Mouse (Mus musculus) CH12.LX (cell line): ENCODE results near the gene Smad6. TPM values are rescaled to one million over a fixed set of nuclear protein-coding genes. Genes with fewer than 3 reads are reported as not detected.

ENCODE experiments used
- DNase-seq: peaks from one replicate; pipeline ENCODE4 v3.0.0-alpha.2; 2013; ENCODE audit errors: extremely low read depth
- H3K27ac ChIP-seq: 2 replicates; pipeline ENCODE4 v1.5.1; 2012; ENCODE audit warnings: low read depth, mild to moderate bottlenecking, control low read depth, moderate library complexity; ENCODE audit not compliant: insufficient read depth
- H3K27me3 ChIP-seq: replicated peaks from 2 replicates; pipeline ENCODE3; 2012; ENCODE audit warnings: inconsistent platforms
- H3K36me3 ChIP-seq, 2 experiments: replicated peaks in 1 of 2; 2 replicates each; pipeline versions ENCODE3 to v1.6.1; 2012; ENCODE audit warnings: inconsistent platforms in 1 of 2, low read length in 1 of 2, mild to moderate bottlenecking in 1 of 2, mixed read lengths in 1 of 2, moderate library complexity in 1 of 2; ENCODE audit not compliant: control insufficient read depth in 1 of 2, insufficient read depth in 1 of 2
- H3K4me1 ChIP-seq, 2 experiments: 2 replicates each; pipeline ENCODE4 v1.6.1; 2012; ENCODE audit warnings: inconsistent platforms in 1 of 2, moderate library complexity in 1 of 2; ENCODE audit not compliant: insufficient read depth in 2 of 2, control insufficient read depth in 1 of 2
- H3K4me2 ChIP-seq: 2 replicates; pipeline ENCODE4 v1.6.1; 2012; ENCODE audit warnings: low read depth, mild to moderate bottlenecking, control low read depth; ENCODE audit not compliant: poor library complexity, insufficient read depth, severe bottlenecking
- H3K4me3 ChIP-seq, 3 experiments: fragments of 150-350 bp in 1 of 3; sonication (generic) in 1 of 3; replicated peaks in 1 of 3; 2 replicates each; pipeline versions ENCODE3 to v1.5.1; 2011 to 2012; ENCODE audit warnings: low read depth in 2 of 3, low read length in 2 of 3, mild to moderate bottlenecking in 2 of 3, moderate library complexity in 2 of 3, control low read depth in 1 of 3, improper control_type of control experiment in 1 of 3, inconsistent platforms in 1 of 3, mixed read lengths in 1 of 3; ENCODE audit not compliant: poor library complexity in 1 of 3
- H3K79me2 ChIP-seq: replicated peaks from 2 replicates; pipeline ENCODE4 v1.6.1; 2012; ENCODE audit warnings: mild to moderate bottlenecking, moderate library complexity; ENCODE audit not compliant: control insufficient read depth, poor library complexity, insufficient read depth, severe bottlenecking; ENCODE audit errors: extremely low read depth
- H3K9ac ChIP-seq: 2 replicates; pipeline ENCODE4 v1.6.1; 2012; ENCODE audit warnings: low read depth, mild to moderate bottlenecking, control low read depth, moderate library complexity; ENCODE audit not compliant: insufficient read depth
- H3K9me3 ChIP-seq: replicated peaks from 2 replicates; pipeline ENCODE3; 2012; ENCODE audit warnings: low read length, inconsistent platforms, mixed read lengths
- BHLHE40 ChIP-seq: IDR thresholded peaks from 2 replicates; pipeline ENCODE4 v1.6.1; 2011; ENCODE audit warnings: mild to moderate bottlenecking, low read depth, low read length, improper control_type of control experiment
- CHD2 ChIP-seq: IDR thresholded peaks from 2 replicates; pipeline ENCODE4 v1.6.1; 2011; ENCODE audit warnings: low read length, improper control_type of control experiment
- ELF1 ChIP-seq: IDR thresholded peaks from 2 replicates; pipeline ENCODE4 v1.6.1; 2014; ENCODE audit warnings: low read depth, mild to moderate bottlenecking, inconsistent platforms, low read length, improper control_type of control experiment
- EP300 ChIP-seq: IDR thresholded peaks from 2 replicates; pipeline ENCODE4 v1.6.1; 2011; ENCODE audit warnings: low read length, improper control_type of control experiment
- GABPA ChIP-seq: IDR thresholded peaks from 2 replicates; pipeline ENCODE4 v1.6.1; 2012; ENCODE audit warnings: low read depth, low read length, improper control_type of control experiment, inconsistent platforms; ENCODE audit not compliant: insufficient replicate concordance
- HCFC1 ChIP-seq: IDR thresholded peaks from 2 replicates; pipeline ENCODE4 v1.6.1; 2012; ENCODE audit warnings: low read depth, mild to moderate bottlenecking, inconsistent platforms, low read length, improper control_type of control experiment
- IRF4 ChIP-seq: IDR thresholded peaks from 2 replicates; pipeline ENCODE4 v1.6.1; 2014; ENCODE audit warnings: low read depth, mild to moderate bottlenecking, inconsistent platforms, low read length, improper control_type of control experiment
- MAFK ChIP-seq: IDR thresholded peaks from 2 replicates; pipeline ENCODE4 v1.6.1; 2011; ENCODE audit warnings: low read length, improper control_type of control experiment; ENCODE audit not compliant: insufficient replicate concordance
- MAZ ChIP-seq: IDR thresholded peaks from 2 replicates; pipeline ENCODE4 v1.6.1; 2012; ENCODE audit warnings: low read depth, mild to moderate bottlenecking, inconsistent platforms, low read length, improper control_type of control experiment, moderate library complexity
- MEF2A ChIP-seq: IDR thresholded peaks from 2 replicates; pipeline ENCODE4 v1.6.1; 2014; ENCODE audit warnings: low read depth, mild to moderate bottlenecking, inconsistent platforms, low read length, improper control_type of control experiment, borderline replicate concordance
- MYC ChIP-seq: IDR thresholded peaks from 2 replicates; pipeline ENCODE4 v1.6.1; 2011; ENCODE audit warnings: low read depth, mild to moderate bottlenecking, improper control_type of control experiment, low read length
- NRF1 ChIP-seq: IDR thresholded peaks from 2 replicates; pipeline ENCODE4 v1.6.1; 2014; ENCODE audit warnings: low read depth, mild to moderate bottlenecking, inconsistent platforms, low read length, improper control_type of control experiment, moderate library complexity
- RAD21 ChIP-seq: IDR thresholded peaks from 2 replicates; pipeline ENCODE4 v1.6.1; 2011; ENCODE audit warnings: low read depth, mild to moderate bottlenecking, low read length, improper control_type of control experiment, moderate library complexity
- SMC3 ChIP-seq: IDR thresholded peaks from 2 replicates; pipeline ENCODE4 v1.6.1; 2011; ENCODE audit warnings: low read depth, low read length, improper control_type of control experiment
- USF1 ChIP-seq: IDR thresholded peaks from 2 replicates; pipeline ENCODE4 v1.6.1; 2014; ENCODE audit warnings: low read depth, mild to moderate bottlenecking, inconsistent platforms, low read length, improper control_type of control experiment
- USF2 ChIP-seq: conservative IDR thresholded peaks from 2 replicates; pipeline ENCODE4 v1.6.1; 2011; ENCODE audit warnings: low read depth, low read length, improper control_type of control experiment
- ZMIZ1 ChIP-seq: IDR thresholded peaks from 2 replicates; pipeline ENCODE4 v1.6.1; 2012; ENCODE audit warnings: low read depth, mild to moderate bottlenecking, inconsistent platforms, low read length, improper control_type of control experiment
- dilution Hi-C: fragments of 300-500 bp; cut with MboI; formaldehyde crosslinking; loops from 2 replicates; pipeline ENCODE4 v1.14.3; 2020; ENCODE audit warnings: low sequenced_read_pairs; ENCODE audit not compliant: extremely low pct_unique_long_range_greater_than_20kb, extremely low pct_ligation_motif_present
- in situ Hi-C: fragments of 300-500 bp; cut with MboI; formaldehyde crosslinking; loops from 3 replicates; pipeline ENCODE4 v1.14.3; 2019; ENCODE audit warnings: low sequenced_read_pairs, low pct_ligation_motif_present, low pct_unique_long_range_greater_than_20kb, mixed read lengths
- polyA plus RNA-seq: library from polyadenylated mRNA; unstranded; fragments of >175 nt; gene quantifications from 2 replicates; pipeline ENCODE4 v1.2.1, GENCODE M21; 2012; ENCODE audit warnings: low read depth; ENCODE audit not compliant: insufficient read length
- total RNA-seq, 2 experiments: library from RNA; depleted of rRNA; stranded (reverse); fragments of 300-350 nt in 1 of 2; fragments of >200 nt in 1 of 2; gene quantifications; 2 replicates each; pipeline ENCODE4 v1.2.3; 2012 to 2014

Smad6 gene
- total and polyA plus RNA-seq, 3 experiments: not detected

DNA sequence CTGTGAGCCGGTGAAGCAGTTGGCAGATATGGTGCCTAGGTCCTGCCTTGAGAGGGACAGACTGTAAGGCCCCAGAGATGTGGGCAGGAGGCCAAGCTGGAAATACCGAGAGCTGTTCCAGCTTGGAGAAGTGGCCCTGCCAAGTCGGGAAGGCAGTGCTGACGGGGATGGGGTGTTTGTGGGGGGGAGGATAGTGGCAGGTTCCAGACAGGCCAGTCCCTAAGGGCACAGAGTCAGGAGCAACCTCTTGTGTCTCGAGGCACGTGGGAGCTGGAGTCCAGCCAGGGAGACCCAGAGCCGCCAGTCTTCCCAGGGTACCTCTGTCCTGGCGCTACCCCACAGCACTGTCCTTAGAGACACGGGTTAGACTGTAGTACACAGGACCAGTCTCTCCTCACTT, 53.3 kb downstream of the Smad6 start:
- DNase-seq: no peak
- Histone ChIP-seq H3K4me3 (no peak overlapping the region), H3K4me1 (0 out of 4 replicates have a peak, but pooled peaks cover 0 to 3% of the 10 kb centered on the region in 2 experiments), H3K27me3 (no peaks in the 10 kb centered on the region), H3K36me3 (no peaks in the 10 kb centered on the region), H3K9me3 (no peaks in the 10 kb centered on the region), H3K79me2 (no peaks in the 10 kb centered on the region), H3K4me2 (no peak overlapping the region), H3K27ac (no peak overlapping the region), H3K9ac (no peak overlapping the region)
- no peak for TF ChIP-seq RAD21
- TF ChIP-seq MEF2A: no peak
- dilution Hi-C loops: no loop called here
- in situ Hi-C loops: no loop called here

- TF ChIP-seq ZMIZ1: no peak
- no peak for TF ChIP-seq USF1
- no peak for TF ChIP-seq USF2
- no peak for TF ChIP-seq SMC3
- no peak for TF ChIP-seq BHLHE40
- TF ChIP-seq MYC: no peak
- TF ChIP-seq MAFK: no peak
- no peak for TF ChIP-seq EP300
- no peak overlapping the region for H3K4me2 ChIP-seq
- DNase-seq: no peak
- H3K36me3 ChIP-seq: no peaks in the 10 kb centered on the region
- H3K79me2 ChIP-seq: no peaks in the 10 kb centered on the region
- H3K27ac ChIP-seq: no peak overlapping the region
- H3K4me1 ChIP-seq: 0 out of 4 replicates have a peak, but pooled peaks cover 0 to 3% of the 10 kb centered on the region in 2 experiments
- in situ Hi-C loops (no loop called here), dilution Hi-C loops (no loop called here)
- no peaks in the 10 kb centered on the region for H3K27me3 ChIP-seq
- no peak overlapping the region for H3K9ac ChIP-seq
- no peaks in the 10 kb centered on the region for H3K9me3 ChIP-seq
- H3K4me3 ChIP-seq: no peak overlapping the region
These were observed 54.3 kb downstream of the Smad6 start for GRCm38 (mm10) chr9:63967408-63968172.

GRCm38 (mm10) chr9:63965579-63965981, 56.3 kb downstream of the Smad6 start:
- H3K27ac ChIP-seq: no peak overlapping the region
- no peaks in the 10 kb centered on the region for H3K27me3 ChIP-seq
- no peak overlapping the region for H3K4me2 ChIP-seq
- TF ChIP-seq MYC (no peak), USF2 (no peak), ELF1 (no peak), HCFC1 (no peak), MAZ (no peak), GABPA (no peak), NRF1 (no peak), IRF4 (no peak), CHD2 (no peak)
- no peak overlapping the region for H3K9ac ChIP-seq
- H3K4me3 ChIP-seq: no peak overlapping the region
- in situ Hi-C loops: no loop called here
- H3K79me2 ChIP-seq: no peaks in the 10 kb centered on the region
- no peaks in the 10 kb centered on the region for H3K9me3 ChIP-seq
- H3K4me1 ChIP-seq: 0 out of 4 replicates have a peak, but pooled peaks cover 0 to 3% of the 10 kb centered on the region in 2 experiments
- dilution Hi-C loops: no loop called here
- no peaks in the 10 kb centered on the region for H3K36me3 ChIP-seq
- DNase-seq: no peak
